Mouse (Mus musculus) layer of hippocampus, postnatal 36 days (tissue): ENCODE data around the gene Npw. TPM values are rescaled to one million over a fixed set of nuclear protein-coding genes. Genes with fewer than 3 reads are reported as not detected.

Source experiments
- DNase-seq, 2 experiments: peaks; one replicate each; pipeline ENCODE4 v3.0.0; 2022
- total RNA-seq, 2 experiments: library from RNA; stranded (reverse); gene quantifications; 2 replicates each; pipeline ENCODE4 v1.2.3; 2021

Gene Npw
- total RNA-seq, 2 experiments from 2014 or later, result 1.7 to 2.9 TPM

- no peak for DNase-seq
These were observed 18.1 kb downstream of the Npw start for GRCm38 (mm10) chr17:24640119-24640518.

- no peak for DNase-seq
These were observed 18.7 kb downstream of the Npw start for GRCm38 (mm10) chr17:24639571-24639988.

DNA sequence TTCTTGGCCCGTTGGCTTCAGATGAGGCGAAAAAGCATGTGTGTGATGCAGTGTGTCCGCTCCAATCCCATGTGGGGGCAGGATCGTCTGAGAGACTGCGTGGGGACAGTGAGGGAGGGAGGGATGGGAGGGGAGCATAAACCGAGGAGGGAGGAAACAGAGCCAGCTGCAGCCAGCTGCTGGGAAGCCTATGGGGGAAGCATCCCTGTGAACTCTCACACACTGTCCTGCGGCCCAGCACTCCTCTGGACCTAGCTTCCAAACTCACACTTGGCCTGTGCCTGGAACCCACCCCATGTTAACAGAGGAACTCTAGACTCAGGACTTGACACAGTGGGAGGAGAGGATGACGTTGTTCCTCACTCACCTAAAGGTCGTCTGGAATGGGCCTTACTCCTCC lies 19.4 kb downstream of the Npw start:
- DNase-seq, result no peak

DNA sequence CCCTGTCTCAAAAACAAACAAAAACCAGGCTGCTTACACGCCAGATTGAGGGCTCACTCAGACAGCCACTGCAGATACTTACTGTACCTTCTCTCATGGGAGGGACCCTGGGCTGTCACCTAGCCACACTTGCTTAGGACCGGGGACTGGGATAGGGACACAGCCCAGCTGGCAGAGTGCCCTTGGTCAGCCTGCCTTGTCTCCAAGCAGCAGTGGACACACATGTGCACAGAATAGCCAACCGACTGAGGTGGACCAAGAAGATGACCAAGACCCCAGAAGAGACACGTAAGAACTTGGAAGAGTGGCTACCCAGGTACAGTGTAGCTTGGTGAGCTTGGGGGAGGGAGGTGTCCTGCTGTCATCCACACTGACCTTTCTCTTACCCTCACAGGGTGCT lies 20.0 kb downstream of the Npw start:
- no peak for DNase-seq

GRCm38 (mm10) chr17:24636781-24637481 lies 21.3 kb downstream of the Npw start:
- no peak for DNase-seq

DNA sequence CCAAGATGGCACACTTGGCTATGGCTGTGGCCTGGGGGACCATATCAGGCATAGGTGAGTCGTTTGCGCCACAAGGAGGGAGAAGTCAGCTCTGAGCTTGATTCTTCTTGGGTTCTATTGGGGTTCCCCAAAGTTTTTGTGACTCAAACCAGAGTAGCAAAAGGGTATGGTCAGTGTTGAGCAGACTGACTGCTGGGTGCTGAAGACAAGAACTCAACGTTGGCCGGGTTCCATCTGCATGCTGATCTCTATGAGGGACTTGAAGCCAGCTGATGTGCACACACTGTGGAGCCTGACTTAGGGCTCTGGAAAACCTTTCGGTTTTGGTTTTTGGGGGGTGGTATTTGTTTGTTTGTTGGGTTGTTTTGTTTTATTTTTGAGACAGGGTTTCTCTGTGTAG lies 22.6 kb downstream of the Npw start:
- DNase-seq, result no peak

DNA sequence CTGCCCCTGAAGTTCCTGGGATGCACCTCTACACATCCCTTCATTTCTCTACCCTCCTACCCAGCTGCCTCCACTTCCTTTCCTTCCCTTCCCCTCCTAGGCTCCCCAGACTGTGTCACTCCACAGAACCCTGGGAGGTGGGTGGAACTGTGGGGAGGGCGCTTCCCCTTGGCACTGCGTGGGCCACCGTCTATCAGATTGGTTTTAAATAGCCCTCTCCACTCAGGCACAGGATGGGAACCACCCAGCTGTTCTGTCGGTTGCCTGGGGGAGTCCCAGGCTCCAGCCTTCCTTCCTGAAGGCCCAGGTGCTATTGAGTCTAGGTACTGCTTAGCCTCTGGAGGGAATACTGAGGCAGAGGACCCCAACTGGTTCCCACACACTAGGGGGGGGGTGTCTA lies 23.2 kb downstream of the Npw start:
- DNase-seq, result no peak

- no peak for DNase-seq
These were observed 24.4 kb downstream of the Npw start for GRCm38 (mm10) chr17:24633831-24634230.

DNA sequence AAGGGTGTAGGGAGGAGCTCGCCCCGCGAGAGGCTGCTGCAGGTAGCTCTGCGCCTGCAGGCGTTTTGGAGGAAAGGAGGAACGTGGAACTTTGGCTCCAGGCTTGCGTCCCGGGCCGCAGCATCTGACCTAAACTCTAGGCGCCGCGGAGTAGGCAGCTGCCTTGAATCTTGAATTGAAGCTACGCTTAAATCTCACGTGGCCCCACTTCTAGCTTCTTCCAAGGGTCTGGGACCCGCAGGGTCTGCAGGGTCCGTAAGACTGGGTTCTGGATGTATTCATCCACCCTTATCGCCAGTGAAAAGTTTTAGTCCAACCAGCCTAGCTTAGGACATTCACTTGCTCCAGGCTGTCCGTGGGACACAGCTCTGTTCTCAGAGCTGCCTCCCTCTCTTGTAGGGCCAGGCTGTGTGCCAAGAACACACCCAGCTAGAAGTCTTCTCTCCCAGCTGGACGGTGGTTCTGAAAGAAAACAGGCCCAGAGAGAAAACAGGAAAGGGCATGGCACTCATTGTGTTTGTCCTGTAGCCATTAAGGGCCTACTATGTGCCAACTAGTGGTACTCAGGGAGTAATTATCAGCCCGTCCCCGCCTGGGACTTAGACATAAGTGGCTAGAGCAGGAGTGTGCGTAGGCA lies 25.3 kb downstream of the Npw start:
- no peak for DNase-seq

- DNase-seq, result peak; percentile 84 to 85
These were observed 26.0 kb downstream of the Npw start, which contains the start of the genes Tsc2 and Nthl1 for GRCm38 (mm10) chr17:24632167-24632812. TSS of gene Tsc2 (minus strand) at chr17:24632630. TSS of gene Nthl1 (plus strand) at chr17:24632680.

DNA sequence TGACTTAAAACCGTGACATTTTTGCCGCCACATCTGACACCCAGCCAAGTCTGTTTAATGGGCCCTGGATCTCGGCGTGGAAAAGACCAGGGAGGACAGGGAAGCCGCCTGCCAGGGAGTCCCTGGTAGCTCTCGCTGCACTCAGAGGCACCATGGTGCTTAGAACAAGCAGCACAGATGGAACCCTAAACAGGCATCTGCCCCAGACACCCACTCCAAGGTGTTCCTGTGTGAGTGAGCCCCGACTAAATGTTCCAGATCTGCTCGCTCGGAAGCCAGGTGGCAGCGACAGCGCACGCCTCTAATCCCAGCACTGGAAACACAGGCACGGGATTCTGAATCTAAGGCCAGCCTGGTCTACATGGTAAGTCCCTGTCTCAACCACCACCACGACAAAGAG lies 28.2 kb downstream of the Npw start:
- DNase-seq, result peak; percentile 78 to 84

DNA sequence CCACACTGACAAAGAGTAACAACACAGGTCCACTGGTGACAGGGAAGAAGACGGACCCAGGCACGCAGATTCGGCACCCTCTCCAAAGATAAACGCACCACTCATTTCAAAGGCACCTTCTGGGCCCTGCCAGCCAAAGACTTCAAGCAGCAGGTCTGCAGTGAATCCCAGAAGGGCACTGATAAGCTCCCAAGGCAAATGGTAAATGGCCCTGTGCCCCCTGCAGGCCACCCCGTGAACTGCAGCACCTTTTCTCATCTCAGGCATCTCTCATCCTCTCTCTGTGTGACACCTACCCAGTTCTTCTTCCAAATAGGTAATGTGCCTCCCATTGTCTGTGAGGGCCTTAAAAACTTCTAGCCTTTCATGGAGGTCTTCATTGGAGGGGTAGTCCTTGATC lies 29.6 kb downstream of the Npw start:
- DNase-seq, result peak; percentile 67

DNA sequence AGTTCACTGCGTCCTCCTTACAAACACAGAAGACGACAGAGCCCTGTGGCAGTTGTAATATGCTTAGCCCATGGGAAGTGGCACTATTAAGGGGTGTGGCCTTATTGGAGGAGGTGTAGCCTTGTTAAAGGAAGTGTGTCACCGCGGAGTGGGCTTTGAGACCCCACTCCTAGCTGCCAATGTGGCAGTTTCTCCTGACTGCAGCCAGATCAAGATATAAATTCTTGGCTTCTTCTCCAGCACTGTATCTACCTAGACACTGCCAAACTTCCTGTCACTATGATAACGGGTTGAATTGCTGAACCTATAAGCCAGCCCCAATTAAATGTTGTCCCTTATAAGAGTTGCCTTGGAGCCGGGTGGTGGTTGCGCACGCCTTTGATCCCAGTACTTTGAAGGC lies 32.8 kb downstream of the Npw start:
- no peak for DNase-seq

- no peak for DNase-seq
These were observed 40.6 kb downstream of the Npw start for GRCm38 (mm10) chr17:24617561-24618194.

DNA sequence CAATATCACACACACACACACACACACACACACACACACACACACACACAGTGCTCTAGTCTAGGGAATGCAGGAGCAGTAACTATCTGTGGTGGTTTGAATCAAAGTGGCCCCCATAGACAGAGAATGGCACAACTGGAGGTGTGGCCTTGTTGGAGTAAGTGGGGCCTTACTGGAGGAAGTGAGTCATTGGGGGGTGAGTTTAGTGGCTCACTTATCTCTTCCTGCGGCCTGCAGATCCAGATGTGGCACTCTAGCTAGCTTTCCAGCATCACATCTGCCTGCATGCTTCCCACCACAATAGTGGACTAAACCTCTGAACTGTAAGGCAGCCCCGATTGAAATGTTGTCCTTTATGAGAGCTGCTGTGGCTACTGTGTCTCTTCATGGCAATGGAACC lies 47.5 kb downstream of the Npw start:
- DNase-seq, result no peak

DNA sequence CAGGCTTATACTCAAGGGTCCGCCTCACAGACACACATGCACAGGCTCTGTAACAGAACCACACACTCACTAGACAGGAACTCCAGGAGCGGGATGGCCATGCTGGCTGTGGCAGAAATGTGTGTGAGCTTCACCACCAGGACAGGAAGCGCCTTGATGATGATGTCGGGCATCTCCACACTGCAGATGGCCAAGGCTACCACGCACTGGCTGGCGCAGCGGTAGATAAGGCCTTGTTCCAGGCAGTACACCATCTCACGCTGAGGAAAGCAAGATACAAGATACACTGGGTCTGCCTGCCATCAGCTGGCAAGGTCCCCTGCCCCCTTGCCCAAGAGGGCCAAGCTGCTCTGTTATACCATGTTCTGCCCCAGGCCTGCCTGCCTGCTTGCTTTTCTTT lies 49.4 kb downstream of the Npw start:
- no peak for DNase-seq

DNA sequence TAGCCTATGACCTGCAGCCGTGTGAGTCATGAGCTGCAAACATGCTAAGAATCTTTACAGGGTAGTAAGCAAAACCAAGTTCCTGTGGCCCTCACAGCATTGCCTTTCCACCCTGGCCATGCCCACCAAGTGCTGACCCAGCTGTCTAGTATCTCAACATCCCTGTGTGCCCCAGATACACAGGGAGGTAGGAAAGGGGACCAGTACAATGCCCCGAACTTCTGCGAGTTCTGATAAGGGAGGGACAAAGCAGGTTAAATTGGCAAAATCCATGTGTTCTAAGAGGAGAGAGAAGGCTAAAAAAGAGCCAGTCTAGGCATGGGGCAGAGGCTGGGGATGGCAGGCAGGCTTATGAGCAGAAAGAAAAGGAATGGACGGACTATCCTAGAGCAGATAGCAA lies 49.9 kb downstream of the Npw start:
- DNase-seq, result no peak

Other genes with a start within 250 kb of the Npw start
- 100 to 1,000 TPM; 123 to 127 TPM for gene Rnps1, start 243.9 kb downstream of the Npw start, total RNA-seq
- 10 to 100 TPM; 29.2 to 30.2 TPM for gene Eci1, start 231.8 kb downstream of the Npw start, total RNA-seq
- 10 to 100 TPM; 11.0 to 14.2 TPM for gene Dnase1l2, start 215.4 kb downstream of the Npw start, total RNA-seq
- gene E4f1, start 188.1 kb downstream of the Npw start, total RNA-seq, result 10 to 100 TPM; 30.3 to 42.7 TPM
- gene Pgp, start 188.1 kb downstream of the Npw start, total RNA-seq, result 10 to 100 TPM; 62.3 to 66.4 TPM
- 1 to 10 TPM; 1.9 to 2.6 TPM for gene Bricd5, start 184.6 kb downstream of the Npw start, total RNA-seq
- gene Mlst8, start 179.4 kb downstream of the Npw start, total RNA-seq, result 10 to 100 TPM; 40.7 to 45.0 TPM
- gene Caskin1, start 169.9 kb downstream of the Npw start, total RNA-seq, result 100 to 1,000 TPM; 158 to 160 TPM
- gene Traf7, start 130.5 kb downstream of the Npw start, total RNA-seq, result 10 to 100 TPM; 86.7 to 95.1 TPM
- gene Rab26, start 124.2 kb downstream of the Npw start, total RNA-seq, result 10 to 100 TPM; 72.9 to 76.8 TPM
- gene Pkd1, start 108.6 kb downstream of the Npw start, total RNA-seq, result 10 to 100 TPM; 84.9 to 95.3 TPM
- 100 to 1,000 TPM; 181 to 184 TPM for gene Tsc2, start 25.8 kb downstream of the Npw start, total RNA-seq
- gene Nthl1, start 25.8 kb downstream of the Npw start, total RNA-seq, result 1 to 10 TPM; 3.9 to 6.9 TPM
- 10 to 100 TPM; 41.1 to 43.3 TPM for gene Slc9a3r2, start 8.1 kb downstream of the Npw start, total RNA-seq
- 10 to 100 TPM; 38.2 to 43.5 TPM for gene Zfp598, start 11.2 kb upstream of the Npw start, total RNA-seq
- gene Syngr3, start 31.5 kb upstream of the Npw start, total RNA-seq, result 100 to 1,000 TPM; 152 to 165 TPM
- 10 to 100 TPM; 17.0 to 22.7 TPM for gene Gfer, start 37.7 kb upstream of the Npw start, total RNA-seq
- 1 to 10 TPM; 2.5 to 3.0 TPM for gene Noxo1, start 37.8 kb upstream of the Npw start, total RNA-seq
- gene Tbl3, start 49.2 kb upstream of the Npw start, total RNA-seq, result 10 to 100 TPM; 26.1 to 29.4 TPM
- not detected for gene Rnf151, start 59.6 kb upstream of the Npw start, total RNA-seq
- gene Rps2, start 59.7 kb upstream of the Npw start, total RNA-seq, result 100 to 1,000 TPM; 326 to 349 TPM
- 100 to 1,000 TPM; 199 to 228 TPM for gene Ndufb10, start 66.0 kb upstream of the Npw start, total RNA-seq
- under 1 TPM in 1 of 2 experiments, not detected in 1; 0.56 TPM for gene Rpl3l, start 69.4 kb upstream of the Npw start, total RNA-seq
- gene Msrb1, start 78.2 kb upstream of the Npw start, total RNA-seq, result 10 to 100 TPM; 42.1 to 45.6 TPM
- gene Hs3st6, start 94.5 kb upstream of the Npw start, total RNA-seq, result not detected
- not detected for gene Meiob, start 145.8 kb upstream of the Npw start, total RNA-seq
- gene Hagh, start 181.7 kb upstream of the Npw start, total RNA-seq, result 100 to 1,000 TPM; 131 to 134 TPM
- 10 to 100 TPM; 18.3 to 23.0 TPM for gene Fahd1, start 191.9 kb upstream of the Npw start, total RNA-seq
- under 1 TPM in 1 of 2 experiments, not detected in 1; 0.33 TPM for gene Igfals, start 207.5 kb upstream of the Npw start, total RNA-seq
- 10 to 100 TPM; 33.2 to 37.1 TPM for gene Nubp2, start 227.9 kb upstream of the Npw start, total RNA-seq
- gene Spsb3, start 228.2 kb upstream of the Npw start, total RNA-seq, result 10 to 100 TPM; 39.2 to 42.8 TPM
- 10 to 100 TPM; 57.5 to 70.4 TPM for gene Eme2, start 236.6 kb upstream of the Npw start, total RNA-seq
- gene Mrps34, start 236.7 kb upstream of the Npw start, total RNA-seq, result 10 to 100 TPM; 75.3 to 75.9 TPM
- gene Nme3, start 238.0 kb upstream of the Npw start, total RNA-seq, result 10 to 100 TPM; 60.0 to 67.5 TPM